Mouse (Mus musculus): ENCODE measurements around the gene Rps18. TPM values are rescaled to one million over a fixed set of nuclear protein-coding genes. Genes with fewer than 3 reads are reported as not detected.
A peak's percentile ranks its signal among the peaks of the same experiment; 100 is the strongest.
"Not testable (repeated sequence)": the region's sequence is repeated elsewhere in the genome, so short reads cannot be mapped to it uniquely, and the experiment has no call there.

The Rps18 gene
- polyA plus RNA-seq, 1 experiment: 435 TPM

DNA sequence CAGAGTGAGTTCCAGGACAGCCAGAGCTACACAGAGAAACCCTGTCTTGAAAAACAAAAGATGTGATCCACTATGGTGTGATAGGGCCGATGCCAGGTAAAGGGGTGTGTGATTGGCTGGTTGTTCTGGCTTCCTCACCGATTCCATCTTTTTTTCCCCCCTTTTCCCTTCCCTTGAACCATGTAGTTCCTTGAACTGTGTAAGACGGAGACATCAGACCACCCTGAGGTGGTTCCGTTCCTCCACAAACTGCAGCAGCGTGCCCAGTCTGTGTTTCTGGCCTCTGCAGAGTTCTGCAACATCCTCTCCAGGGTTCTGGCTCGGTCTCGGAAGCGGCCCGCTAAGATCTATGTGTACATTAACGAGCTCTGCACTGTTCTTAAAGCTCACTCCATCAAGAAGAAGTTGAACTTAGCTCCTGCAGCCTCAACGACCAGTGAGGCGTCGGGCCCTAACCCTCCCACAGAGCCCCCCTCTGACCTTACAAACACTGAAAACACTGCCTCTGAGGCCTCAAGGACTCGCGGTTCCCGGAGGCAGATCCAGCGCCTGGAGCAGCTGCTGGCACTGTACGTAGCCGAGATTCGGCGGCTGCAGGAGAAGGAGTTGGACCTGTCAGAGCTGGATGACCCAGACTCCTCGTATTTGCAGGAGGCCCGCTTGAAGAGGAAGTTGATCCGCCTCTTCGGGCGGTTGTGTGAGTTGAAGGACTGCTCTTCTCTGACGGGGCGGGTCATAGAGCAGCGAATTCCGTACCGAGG lies 44.6 kb downstream of the Rps18 start:
- Histone ChIP-seq H3K4me3 (ENCODE audit: insufficient read depth, low read length) (no peak overlapping the region), H3K27ac (ENCODE audit: insufficient read depth, low read length) (no peak overlapping the region), H3K4me1 (ENCODE audit: control insufficient read depth, insufficient read depth, low read length) (peaks cover 1% of the 10 kb centered on the region; the same call in 1 of the 2 replicates)
- TF ChIP-seq POLR2A (IDR thresholded peaks at IDR 0.05; ENCODE audit: extremely low read depth, insufficient read depth, low read length) (no peak), CTCF (IDR thresholded peaks at IDR 0.05; ENCODE audit: extremely low read depth, insufficient read depth, low read length) (no peak)

DNA sequence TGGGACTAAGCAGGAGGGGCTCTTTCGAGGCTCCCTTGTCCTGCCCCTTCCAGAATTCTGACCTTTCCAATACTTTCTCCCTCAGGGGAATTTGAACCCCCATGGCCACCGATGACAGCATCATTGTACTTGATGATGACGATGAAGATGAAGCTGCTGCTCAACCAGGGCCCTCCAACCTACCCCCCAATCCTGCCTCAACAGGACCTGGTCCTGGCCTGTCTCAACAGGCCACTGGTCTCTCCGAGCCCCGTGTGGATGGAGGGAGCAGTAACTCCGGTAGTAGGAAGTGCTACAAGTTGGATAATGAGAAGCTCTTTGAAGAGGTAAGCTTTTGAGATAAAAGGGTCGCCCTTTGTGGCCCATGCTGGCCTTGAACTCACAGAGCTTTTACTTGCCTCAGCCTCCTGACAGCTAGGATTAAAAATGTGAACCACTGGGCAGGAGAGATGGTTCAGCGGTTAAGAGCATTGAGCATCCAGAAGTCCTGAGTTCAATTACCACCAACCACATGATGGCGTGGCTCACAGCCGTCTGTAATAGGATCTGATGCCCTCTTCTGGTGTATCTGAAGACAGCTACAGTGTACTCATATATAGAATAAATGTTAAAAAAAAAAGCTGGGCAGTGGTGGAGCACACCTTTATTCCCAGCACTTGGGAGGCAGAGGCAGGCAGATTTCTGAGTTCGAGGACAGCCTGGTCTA lies 45.3 kb downstream of the Rps18 start:
- TF ChIP-seq POLR2A (IDR thresholded peaks at IDR 0.05; ENCODE audit: extremely low read depth, insufficient read depth, low read length) (no peak), CTCF (IDR thresholded peaks at IDR 0.05; ENCODE audit: extremely low read depth, insufficient read depth, low read length) (no peak)
- H3K4me1 ChIP-seq (ENCODE audit: control insufficient read depth, insufficient read depth, low read length): peaks cover 1% of the 10 kb centered on the region; the same call in 1 of the 2 replicates
- peak overlapping the region; percentile 85; the same call in 1 of the 2 replicates for H3K4me3 ChIP-seq (ENCODE audit: insufficient read depth, low read length)
- H3K27ac ChIP-seq (ENCODE audit: insufficient read depth, low read length): no peak overlapping the region

DNA sequence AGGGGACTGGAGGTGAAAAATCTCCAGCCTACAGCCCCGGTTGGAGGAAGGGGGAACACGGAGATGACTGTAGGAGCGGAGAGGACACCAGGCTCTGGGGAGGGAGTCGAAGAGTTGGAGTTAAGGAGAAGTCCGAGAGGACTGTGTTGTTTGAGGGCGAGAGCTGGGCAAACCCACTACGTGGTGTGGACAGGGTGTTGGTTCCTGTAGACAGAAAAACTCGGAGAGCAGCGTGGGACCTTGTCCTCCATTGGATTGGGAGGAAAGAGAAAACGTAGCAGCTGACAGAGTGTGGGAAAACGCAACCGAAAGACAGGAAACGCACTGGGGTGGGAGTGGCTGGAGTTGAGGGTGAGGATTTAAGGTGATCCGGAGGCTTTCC lies 45.9 kb downstream of the Rps18 start:
- H3K4me1 ChIP-seq (ENCODE audit: control insufficient read depth, insufficient read depth, low read length): peaks cover 1% of the 10 kb centered on the region; the same call in 1 of the 2 replicates
- peak overlapping the region; percentile 79 for H3K27ac ChIP-seq (ENCODE audit: insufficient read depth, low read length)
- H3K4me3 ChIP-seq (ENCODE audit: insufficient read depth, low read length): peak overlapping the region; percentile 85
- no peak for TF ChIP-seq POLR2A (IDR thresholded peaks at IDR 0.05; ENCODE audit: extremely low read depth, insufficient read depth, low read length)
- no peak for TF ChIP-seq CTCF (IDR thresholded peaks at IDR 0.05; ENCODE audit: extremely low read depth, insufficient read depth, low read length)

DNA sequence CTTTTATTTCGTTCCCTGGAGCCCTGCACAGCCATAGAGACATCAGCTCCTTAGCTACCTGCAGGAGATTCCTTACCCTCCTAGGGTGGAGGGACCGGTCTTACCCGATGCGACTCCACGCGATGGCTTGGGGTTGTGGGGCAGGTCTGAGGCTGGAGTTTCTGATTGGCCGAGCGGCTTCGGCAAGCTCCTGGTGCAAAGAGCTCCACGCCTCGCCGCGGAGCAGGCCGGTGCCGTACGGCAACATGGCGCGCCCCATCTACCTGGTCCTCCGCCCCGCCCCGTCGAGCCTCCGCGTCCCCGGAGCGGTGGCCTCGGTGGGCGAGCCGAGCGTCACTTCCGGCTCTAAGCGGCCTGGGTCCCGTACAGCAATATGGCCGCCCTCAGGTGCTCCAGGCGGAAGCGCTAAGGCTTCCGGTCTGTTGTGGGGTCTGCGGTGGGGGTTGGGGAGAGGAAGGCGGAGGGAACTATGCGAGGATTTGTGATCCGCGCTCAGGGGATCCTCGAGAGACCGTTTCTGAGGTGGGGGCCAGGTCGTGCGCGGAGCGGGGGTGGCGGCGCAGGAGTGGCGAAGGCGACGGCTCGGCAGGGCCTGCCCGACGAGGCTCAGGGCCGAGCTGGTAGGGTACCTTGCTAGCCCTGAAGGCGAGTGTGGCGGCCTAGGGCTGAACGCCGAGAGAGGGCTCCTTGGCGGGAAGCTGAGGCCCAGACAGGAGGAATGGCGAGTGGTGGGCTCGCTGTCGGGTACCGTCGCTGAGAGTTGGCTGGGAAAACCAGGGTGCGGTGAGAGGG lies 46.5 kb downstream of the Rps18 start, which contains the start of gene Daxx:
TSS of gene Daxx (plus strand) at position 338 of the 792 bp plus-strand sequence.
- Histone ChIP-seq H3K4me1 (ENCODE audit: control insufficient read depth, insufficient read depth, low read length) (peaks cover 1% of the 10 kb centered on the region; the same call in 1 of the 2 replicates), H3K27ac (ENCODE audit: insufficient read depth, low read length) (peak within 1 kb of the TSS; percentile 79), H3K4me3 (ENCODE audit: insufficient read depth, low read length) (peak within 1 kb of the TSS; percentile 85)
- peak; percentile 80 for TF ChIP-seq POLR2A (IDR thresholded peaks at IDR 0.05; ENCODE audit: extremely low read depth, insufficient read depth, low read length)
- no peak for TF ChIP-seq CTCF (IDR thresholded peaks at IDR 0.05; ENCODE audit: extremely low read depth, insufficient read depth, low read length)

DNA sequence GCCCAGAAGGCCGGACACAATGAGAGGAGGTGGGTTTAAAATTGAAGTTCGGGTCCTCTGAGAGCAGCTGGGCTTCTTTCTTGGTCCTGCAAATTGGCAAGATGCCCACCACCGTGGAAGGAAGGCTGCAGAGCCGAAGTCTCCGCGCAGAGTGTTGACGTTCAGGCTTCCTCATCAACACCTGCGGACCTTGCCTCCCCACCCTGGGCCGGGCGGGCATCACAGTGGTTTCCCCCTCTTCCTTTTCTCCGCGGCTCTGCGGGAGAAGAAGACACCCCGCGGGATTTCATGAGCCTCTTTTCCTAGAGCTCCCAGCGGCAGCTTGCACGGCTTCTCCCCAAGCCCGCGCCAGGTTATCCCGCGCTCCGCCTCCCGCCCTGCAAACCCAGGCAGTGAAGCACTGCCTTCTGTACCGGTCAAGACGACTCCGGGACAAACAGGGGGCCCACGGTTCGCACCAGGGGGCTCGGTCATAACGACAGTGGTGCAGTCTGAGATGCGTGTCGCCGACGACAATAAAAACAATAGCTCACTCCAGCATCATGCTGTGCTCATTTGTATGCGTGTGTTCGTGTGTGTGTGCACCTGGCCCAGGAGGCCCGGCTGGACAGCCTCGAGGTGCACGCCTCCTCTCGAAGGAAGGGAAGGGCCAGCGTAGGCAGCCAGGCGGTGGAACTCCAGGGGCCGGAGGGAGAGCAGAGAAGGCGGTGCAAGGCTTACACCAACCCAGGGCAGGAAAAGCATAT lies 47.3 kb downstream of the Rps18 start:
- H3K27ac ChIP-seq (ENCODE audit: insufficient read depth, low read length): peak overlapping the region; percentile 33
- TF ChIP-seq CTCF (IDR thresholded peaks at IDR 0.05; ENCODE audit: extremely low read depth, insufficient read depth, low read length) (no peak), POLR2A (IDR thresholded peaks at IDR 0.05; ENCODE audit: extremely low read depth, insufficient read depth, low read length) (no peak)
- H3K4me1 ChIP-seq (ENCODE audit: control insufficient read depth, insufficient read depth, low read length): peaks cover 1% of the 10 kb centered on the region; the same call in 1 of the 2 replicates
- H3K4me3 ChIP-seq (ENCODE audit: insufficient read depth, low read length): peak overlapping the region; percentile 85

DNA sequence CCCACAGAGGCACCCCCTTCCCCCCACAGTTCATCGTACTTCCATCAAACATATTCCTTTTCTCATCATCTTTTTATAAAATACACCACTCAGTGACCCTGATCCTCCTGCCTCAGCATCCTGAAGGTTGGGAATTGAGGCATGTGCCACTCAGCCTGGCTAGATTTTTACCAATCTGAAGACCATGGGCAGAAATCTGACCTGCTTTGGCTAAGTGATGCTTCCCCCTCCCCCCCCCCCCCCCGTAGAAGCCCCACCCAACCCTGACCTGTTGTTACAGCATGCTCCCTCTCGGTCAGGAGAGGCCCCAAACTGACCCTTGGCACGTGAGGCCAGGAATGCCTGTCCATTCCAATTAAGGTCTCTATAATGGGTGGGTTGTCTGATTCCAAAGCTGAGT lies 51.0 kb downstream of the Rps18 start, which contains the start of gene Platr17:
TSS of gene Platr17 (plus strand) at position 301 of the 400 bp plus-strand sequence.
- H3K27ac ChIP-seq (ENCODE audit: insufficient read depth, low read length); H3K4me1 ChIP-seq (ENCODE audit: control insufficient read depth, insufficient read depth, low read length); H3K4me3 ChIP-seq (ENCODE audit: insufficient read depth, low read length): not testable (repeated sequence)

DNA sequence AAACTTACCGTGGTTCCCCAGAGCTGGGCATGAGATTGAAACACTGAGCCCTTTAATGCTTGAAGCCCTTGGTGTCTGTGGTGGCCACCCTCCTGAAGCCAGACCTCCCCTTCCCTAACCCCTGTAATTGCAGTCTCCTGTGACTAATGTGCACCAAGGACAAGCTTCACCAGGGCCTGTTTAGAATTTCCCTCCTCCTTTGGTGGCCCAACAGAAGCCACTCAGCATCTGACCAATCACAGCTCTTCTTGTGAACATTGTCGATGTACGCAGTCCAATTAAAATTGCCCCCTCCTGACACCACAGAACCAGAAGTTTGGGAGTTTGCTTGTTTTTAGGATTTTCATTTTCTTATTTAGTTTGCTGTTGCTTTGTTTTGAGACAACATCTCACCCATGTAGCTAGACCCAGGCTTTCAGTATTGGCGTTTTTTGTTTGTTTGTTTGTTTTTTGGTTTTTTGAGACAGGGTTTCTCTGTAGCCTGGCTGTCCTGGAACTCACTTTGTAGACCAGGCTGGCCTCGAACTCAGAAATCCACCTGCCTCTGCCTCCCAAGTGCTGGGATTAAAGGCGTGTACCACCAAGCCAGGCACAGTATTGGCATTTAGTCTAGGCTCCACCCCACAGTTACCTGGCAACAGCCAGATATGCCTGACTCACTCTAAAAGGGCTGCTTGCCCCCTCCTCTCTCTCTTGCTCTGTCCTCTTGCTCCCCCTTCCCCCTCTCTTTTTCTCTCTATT lies 51.7 kb downstream of the Rps18 start:
- not testable (repeated sequence) for H3K4me3 ChIP-seq (ENCODE audit: insufficient read depth, low read length); H3K27ac ChIP-seq (ENCODE audit: insufficient read depth, low read length); H3K4me1 ChIP-seq (ENCODE audit: control insufficient read depth, insufficient read depth, low read length)

DNA sequence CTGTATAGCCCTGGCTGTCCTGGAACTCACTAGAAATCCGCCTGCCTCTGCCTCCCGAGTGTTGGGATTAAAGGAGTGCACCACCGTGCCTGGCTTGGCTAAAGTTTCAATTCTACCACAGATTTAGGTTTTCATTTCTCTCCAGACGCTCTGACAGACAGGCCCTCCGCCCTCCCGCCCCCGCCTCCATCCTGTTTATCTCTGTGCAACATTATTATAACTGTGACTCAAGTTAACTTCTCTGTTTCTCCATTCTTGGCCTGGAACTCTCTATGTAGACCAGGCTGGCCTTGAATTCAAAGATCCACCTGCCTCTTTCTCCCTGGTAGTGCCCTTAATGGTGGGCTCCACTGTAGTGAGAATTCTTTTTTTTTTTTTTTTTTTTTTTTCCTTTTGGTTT lies 53.3 kb downstream of the Rps18 start:
- TF ChIP-seq POLR2A (IDR thresholded peaks at IDR 0.05; ENCODE audit: extremely low read depth, insufficient read depth, low read length) (no peak), CTCF (IDR thresholded peaks at IDR 0.05; ENCODE audit: extremely low read depth, insufficient read depth, low read length) (no peak)

More for the DNA sequence above, 53.3 kb downstream of the Rps18 start:
- no peak overlapping the region for H3K4me3 ChIP-seq (ENCODE audit: insufficient read depth, low read length)
- no peaks in the 10 kb centered on the region for H3K4me1 ChIP-seq (ENCODE audit: control insufficient read depth, insufficient read depth, low read length)
- no peak overlapping the region for H3K27ac ChIP-seq (ENCODE audit: insufficient read depth, low read length)
